Mouse (Mus musculus) 416B (cell line): ENCODE measurements around the gene Zdhhc1.
A peak's percentile ranks its signal among the peaks of the same experiment; 100 is the strongest.

Source experiments
- DNase-seq: peaks from one replicate; pipeline ENCODE4 v3.0.0; 2011; ENCODE audit warnings: low read depth

Zdhhc1 gene

GRCm38 (mm10) chr8:105517346-105517745, 20.6 kb upstream of the Zdhhc1 start:
- DNase-seq = no peak

- DNase-seq = peak; percentile 79
Observed at GRCm38 (mm10) chr8:105516018-105516645, 19.4 kb upstream of the Zdhhc1 start.

- no peak for DNase-seq
Observed at GRCm38 (mm10) chr8:105514656-105515055, 18.0 kb upstream of the Zdhhc1 start.

- no peak for DNase-seq
Observed at GRCm38 (mm10) chr8:105514194-105514593, 17.5 kb upstream of the Zdhhc1 start.

GRCm38 (mm10) chr8:105509997-105510735, 13.5 kb upstream of the Zdhhc1 start:
- DNase-seq = peak; percentile 17

- no peak for DNase-seq
Observed at GRCm38 (mm10) chr8:105508758-105509157, 12.1 kb upstream of the Zdhhc1 start.

GRCm38 (mm10) chr8:105506977-105507376, 10.3 kb upstream of the Zdhhc1 start:
- DNase-seq = no peak

GRCm38 (mm10) chr8:105504617-105505016, 7.9 kb upstream of the Zdhhc1 start:
- peak; percentile 28 for DNase-seq

- peak; percentile 41 for DNase-seq
Observed at GRCm38 (mm10) chr8:105499787-105500186, 3.1 kb upstream of the Zdhhc1 start.

GRCm38 (mm10) chr8:105495350-105496302, 1.1 kb downstream of the Zdhhc1 start:
- no peak for DNase-seq

- DNase-seq = no peak
Observed at GRCm38 (mm10) chr8:105494566-105494965, 2.1 kb downstream of the Zdhhc1 start.

- no peak for DNase-seq
Observed at GRCm38 (mm10) chr8:105493495-105493894, 3.2 kb downstream of the Zdhhc1 start.

GRCm38 (mm10) chr8:105489281-105489680, 7.4 kb downstream of the Zdhhc1 start:
- DNase-seq = no peak

- no peak for DNase-seq
Observed at GRCm38 (mm10) chr8:105488082-105488481, 8.6 kb downstream of the Zdhhc1 start.

- peak; percentile 67 for DNase-seq
Observed at GRCm38 (mm10) chr8:105484392-105484791, 12.3 kb downstream of the Zdhhc1 start.

- no peak for DNase-seq
Observed at GRCm38 (mm10) chr8:105484030-105484368, 12.7 kb downstream of the Zdhhc1 start.

GRCm38 (mm10) chr8:105483212-105484029, 13.3 kb downstream of the Zdhhc1 start:
- no peak for DNase-seq

- no peak for DNase-seq
Observed at GRCm38 (mm10) chr8:105482123-105482522, 14.6 kb downstream of the Zdhhc1 start.

GRCm38 (mm10) chr8:105481453-105481852, 15.2 kb downstream of the Zdhhc1 start:
- DNase-seq = peak; percentile 77

- DNase-seq = no peak
Observed at GRCm38 (mm10) chr8:105481013-105481412, 15.7 kb downstream of the Zdhhc1 start.

GRCm38 (mm10) chr8:105477792-105478191, 18.9 kb downstream of the Zdhhc1 start:
- no peak for DNase-seq
